Mouse (Mus musculus) heart, adult 9 months (tissue): ENCODE results near the gene Tssk4.

Experiments
- DNase-seq, 2 experiments: peaks; one replicate each; pipeline ENCODE4 v3.0.0; 2022; ENCODE audit warnings: low spot score in 2 of 2

The Tssk4 gene

DNA sequence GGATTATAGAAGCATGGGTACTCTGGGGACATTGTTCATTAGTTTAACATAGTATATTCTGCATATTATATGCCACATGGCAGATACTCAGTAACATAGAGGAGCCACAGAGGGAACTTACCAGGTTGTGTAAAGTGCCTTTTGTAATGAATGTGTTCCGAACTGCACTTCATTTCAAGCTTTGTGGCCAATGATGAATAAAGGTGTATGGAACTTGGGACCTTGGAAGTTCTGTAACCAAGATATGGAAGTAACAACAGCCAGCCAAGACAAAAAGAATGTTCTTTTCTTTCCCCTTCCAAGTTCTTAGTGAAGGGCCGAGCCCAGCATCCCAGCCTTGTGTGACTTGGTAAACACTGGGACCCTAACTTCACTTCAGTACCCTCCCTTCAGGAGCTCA, at the start of gene Tssk4:
Tssk4 (plus strand) TSS at position 301 of the 400 bp plus-strand sequence.
- DNase-seq: no peak

DNA sequence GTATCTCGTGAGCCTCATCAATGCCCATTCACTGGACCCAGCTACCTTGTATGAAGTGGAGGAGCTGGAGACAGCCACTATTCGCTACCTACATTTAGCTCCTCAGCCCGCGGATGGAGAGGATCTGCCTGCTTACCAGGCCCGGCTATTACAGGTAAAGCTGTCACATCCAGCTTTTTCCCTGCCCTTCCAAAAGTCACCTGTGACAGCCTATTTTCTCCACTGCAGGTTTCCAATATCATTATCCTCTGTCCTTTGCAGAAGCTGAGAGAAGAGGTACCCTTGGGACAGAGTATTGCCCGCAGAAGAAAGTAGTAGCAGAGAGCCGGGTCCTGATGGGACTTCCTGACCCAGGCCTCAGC, 46.7 kb upstream of the Tssk4 start, which contains the start of gene Irf9:
Irf9 (plus strand) TSS at position 301 of the 362 bp plus-strand sequence.
- DNase-seq: no peak

DNA sequence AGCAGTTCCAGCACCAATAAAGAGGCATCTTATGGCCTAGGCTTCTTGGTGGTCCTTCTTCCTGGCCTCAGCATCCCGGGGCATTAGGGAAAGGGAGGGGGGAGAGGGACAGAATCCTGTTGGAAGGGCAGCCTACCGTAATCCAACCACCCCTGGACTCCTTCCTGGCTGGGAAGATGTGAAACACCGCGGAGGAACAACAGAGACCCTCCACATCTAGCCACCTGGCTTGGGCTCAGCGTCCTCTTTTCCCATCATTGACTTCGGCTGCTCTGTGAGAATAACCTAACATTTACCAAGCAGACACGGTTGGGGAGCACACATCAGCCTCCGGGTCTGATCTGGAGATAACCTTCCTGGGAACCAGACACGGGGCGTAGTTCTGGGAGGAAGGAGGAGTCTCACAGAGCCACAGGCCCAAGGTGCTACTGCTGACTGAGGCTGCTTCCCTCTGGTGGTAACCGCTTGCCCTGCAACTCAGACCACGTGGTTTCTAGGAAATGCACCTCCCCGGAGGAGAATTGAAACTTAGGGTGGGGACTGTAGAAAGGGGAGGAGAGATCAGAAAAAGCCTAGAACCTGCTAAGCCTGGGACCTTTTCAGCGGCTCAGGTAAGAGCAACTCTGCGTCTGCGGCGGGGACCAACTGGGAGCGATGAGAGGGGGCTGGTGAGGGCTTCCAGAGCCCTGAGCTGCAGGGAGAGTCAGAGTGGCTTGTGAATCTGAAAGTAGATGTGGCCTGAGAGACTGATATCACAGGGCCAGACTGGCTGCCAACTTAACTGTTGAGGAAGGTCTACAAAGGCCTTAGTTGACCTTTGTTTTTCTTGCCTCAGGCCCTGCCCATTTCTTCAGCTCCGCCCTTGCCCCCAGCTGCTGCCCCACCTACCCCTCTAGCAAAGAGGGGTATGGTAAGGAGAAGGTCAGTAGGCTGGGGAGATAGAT, 46.1 kb upstream of the Tssk4 start:
- DNase-seq: peak; percentile 93 to 95

DNA sequence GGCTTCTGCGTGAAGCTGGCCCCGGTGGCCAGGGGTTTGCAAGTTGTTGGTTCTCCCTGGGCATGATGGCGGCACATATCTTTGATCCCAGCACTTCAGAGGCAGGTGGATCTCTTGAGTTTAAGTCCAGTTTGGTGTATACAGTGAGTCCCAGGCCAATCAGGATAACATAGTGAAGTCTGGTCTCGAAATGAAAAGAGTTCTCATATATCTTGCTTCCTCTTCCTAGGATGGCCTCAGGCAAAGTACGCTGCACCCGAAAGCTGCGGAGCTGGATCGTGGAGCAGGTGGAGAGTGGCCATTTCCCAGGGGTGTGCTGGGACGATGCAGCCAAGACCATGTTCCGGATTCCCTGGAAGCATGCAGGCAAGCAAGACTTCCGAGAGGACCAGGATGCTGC, 45.2 kb upstream of the Tssk4 start:
- DNase-seq: no peak

DNA sequence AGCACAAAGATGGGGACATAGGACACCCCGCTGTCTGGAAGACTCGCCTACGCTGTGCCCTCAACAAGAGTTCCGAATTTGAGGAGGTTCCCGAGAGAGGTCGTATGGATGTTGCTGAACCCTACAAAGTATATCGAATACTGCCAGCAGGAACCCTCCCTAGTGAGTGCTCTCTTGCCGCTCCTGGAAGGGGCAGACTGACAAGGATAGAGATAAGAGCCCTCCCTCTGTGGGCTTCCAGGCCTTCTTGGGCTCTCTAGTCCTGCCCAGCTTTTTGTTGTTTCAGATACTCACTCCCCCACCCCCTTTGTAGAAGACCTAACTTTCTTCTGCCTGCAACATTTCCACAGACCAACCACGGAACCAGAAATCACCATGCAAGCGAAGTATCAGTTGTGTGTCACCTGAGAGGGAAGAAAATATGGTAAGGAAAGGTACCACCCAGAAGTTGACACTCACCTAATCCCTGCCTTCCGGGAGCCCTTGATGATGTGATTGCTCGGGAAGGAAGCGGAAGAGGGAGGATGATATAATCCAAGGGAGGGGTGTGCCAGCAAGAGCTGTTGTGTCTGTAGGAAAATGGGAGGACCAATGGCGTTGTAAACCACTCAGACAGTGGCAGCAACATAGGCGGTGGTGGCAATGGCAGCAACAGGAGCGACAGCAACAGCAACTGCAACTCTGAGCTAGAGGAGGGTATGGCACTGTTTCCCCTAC, 44.1 kb upstream of the Tssk4 start:
- no peak for DNase-seq

DNA sequence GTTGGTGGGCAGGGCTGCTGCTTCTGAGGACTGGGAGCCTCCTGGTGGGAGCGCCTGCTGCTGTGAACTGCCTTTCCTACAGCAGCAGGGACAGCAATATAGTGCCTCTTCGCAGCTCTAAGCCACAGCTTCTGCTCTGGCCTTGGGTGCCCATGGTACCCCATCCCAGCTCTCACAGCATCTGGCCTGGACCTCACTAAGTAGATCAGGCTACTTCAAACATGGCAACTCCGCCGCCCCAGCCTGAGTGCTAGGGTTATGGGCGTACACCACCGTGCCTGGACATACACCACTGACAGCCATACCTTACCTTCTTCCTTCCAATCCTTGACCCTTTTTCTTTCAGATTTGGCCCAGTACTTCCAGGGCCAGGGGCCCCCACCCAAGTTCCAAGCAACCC, 41.6 kb upstream of the Tssk4 start:
- no peak for DNase-seq

DNA sequence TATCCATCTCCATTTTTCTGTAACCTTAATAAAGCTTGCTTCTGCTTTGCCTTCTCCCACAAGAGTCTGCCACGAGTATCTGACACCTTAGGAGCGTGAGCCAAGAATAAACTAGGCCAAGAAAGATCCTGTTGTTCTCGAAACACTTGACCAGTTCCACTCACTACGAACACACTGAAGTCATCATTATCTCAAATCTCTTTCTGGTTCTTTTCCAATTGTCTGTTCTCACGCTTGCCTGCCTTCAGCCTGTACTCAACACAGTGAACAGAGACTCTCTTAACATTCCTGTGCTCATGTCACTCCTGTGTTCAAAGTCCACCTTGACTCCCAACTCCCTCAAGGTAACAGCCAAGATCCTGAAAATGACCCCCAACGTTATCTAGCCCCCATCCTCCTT, 36.6 kb upstream of the Tssk4 start:
- no peak for DNase-seq

DNA sequence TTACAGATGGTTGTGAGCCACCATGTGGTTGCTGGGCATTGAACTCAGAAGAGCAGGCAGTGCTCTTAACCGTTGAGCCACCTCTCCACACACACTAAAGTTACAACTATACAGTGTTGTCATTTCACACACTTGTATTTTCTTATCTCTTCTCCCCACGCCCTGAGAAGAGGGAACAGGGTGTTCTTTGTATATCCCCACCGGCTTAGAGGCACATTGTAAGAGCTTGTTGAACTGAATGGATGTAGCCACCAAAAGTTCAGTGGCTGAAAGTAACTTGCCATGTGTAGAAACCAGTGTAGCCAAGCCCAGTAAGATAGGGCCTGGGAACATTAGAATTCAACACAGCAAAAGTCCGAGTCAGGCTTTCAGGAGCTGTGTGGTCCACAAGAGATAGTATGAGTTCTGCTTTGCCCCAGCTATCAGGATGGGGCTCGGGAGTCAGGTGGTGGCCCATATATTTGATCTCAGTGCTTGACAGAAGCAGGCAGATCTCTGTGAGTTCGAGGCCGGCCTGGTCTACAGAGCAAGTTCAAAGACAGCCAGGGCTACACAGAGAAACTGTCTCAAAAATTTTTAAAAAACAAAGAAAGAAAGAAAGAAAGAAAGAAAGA, 35.3 kb upstream of the Tssk4 start:
- DNase-seq: no peak

DNA sequence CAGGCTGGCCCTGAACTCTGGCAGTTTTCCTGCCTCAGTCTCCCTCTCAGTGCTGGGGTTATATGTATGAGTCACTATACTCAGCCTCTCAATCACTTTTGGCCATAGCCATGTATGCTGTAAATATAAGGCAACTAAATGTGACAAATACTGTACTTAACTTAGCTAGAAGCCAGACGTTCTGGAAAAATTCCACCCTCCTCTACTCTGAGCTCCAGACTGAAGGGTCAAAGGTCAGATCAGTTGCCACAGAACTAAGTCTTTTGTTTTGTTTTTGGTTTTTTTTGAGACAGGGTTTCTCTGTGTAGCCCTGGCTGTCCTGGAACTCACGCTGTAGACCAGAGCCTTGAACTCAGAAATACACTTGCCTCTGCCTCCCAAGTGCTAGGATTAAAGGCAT, 34.1 kb upstream of the Tssk4 start:
- DNase-seq: no peak

DNA sequence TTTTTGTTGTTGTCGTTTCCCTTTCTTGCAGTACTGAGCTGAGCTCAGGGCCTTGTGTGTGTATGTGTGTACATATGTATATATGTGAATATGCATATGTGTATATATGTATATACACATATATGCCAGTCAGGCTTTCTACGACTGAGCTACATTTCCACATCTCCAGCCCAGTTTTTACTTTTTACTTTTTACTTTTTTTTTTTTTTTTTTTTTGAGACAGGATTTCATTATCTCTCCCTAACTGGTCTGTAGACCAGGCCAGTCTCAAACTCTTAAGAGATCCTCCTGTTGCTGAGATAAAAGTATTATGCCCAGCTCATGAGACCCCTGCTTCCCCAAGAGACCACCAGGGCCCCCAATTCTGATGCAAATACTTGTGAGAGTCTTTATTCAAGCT, 33.1 kb upstream of the Tssk4 start:
- DNase-seq: no peak

DNA sequence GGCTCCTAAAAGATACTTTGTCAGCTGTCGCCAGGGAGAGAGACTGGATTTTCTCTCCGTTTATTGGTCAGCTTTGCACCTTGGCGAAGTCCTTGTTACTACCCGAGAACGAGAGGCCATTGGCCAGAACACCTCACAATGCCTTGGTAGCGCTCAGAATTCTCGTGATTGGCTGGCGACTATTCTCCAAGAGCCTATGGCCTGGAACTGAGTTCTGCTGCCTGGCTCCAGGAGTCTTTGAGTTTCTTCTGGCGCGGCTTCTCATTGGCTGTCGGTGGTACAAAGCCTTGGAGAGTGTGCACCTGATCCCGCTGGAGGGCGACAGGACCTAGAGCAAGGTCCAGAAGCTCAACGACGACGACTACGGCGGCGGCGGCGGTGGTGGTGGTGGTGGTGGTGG, 32.2 kb upstream of the Tssk4 start, which contains the start of gene Rec8:
Rec8 (plus strand) TSS at position 216 of the 400 bp plus-strand sequence.
- DNase-seq: no peak

DNA sequence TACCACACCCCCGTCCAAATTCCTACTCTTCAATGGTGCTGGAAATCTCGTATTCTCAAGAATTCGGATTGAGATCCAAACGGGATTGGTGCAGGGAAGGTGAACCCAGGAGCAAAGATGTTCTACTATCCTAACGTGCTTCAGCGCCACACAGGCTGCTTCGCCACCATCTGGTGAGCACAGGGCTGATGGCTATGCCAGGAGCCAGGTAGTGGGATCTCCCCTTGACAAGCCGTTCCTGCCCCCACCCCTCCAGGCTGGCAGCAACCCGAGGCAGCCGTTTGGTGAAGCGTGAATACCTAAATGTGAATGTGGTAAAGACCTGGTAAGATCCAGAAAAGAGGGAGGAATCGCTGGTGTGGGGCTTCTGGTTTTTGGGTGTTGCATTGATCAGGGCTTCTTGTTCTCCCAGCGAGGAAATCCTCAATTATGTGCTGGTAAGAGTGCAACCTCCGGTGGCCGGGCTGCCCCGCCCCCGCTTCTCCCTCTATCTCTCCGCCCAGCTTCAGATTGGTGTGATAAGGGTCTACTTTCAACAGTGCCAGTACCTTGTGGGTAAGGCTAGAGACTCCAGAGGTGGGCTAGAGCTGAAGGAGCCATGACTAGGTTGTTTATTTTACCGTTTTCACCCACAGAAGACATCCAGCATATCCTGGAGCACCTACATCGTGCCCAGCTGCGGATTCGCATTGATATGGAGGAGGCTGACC, 31.3 kb upstream of the Tssk4 start:
- DNase-seq: no peak

DNA sequence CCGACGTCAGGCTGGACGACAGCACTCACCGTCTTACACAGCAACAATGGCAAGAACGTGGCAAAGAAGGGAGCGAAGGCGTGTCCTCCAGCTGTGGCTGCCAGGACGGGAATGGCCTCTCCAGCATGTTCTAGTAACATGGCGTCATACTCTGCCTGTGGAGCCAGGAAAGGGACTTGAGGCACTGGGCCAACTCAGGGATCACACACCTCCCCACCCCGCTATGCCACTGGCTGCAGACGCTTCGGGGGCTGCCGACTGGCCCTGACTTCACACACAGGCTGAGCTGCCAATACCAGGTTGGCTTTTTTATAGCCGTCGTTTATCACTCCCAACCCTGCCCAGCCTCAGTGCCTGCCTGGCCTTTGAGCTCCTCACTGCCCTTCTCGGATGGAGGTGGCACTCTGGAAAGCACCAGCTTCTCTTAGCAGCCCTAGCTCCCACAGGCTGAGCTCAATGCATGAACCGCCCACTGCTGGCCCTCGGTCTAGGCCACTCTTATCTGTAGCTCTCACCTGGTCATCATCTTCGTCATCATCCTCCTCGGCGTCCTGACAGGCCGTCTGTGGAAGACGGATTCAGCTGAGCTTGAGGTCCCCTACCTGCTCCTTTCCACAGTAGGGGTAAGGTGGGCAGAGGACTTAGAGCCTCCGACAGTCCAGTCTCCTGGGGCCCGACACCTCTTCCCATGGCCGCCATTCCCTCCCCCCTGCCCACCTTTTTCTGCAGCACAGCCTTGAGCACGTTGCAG, 21.7 kb upstream of the Tssk4 start:
- no peak for DNase-seq

DNA sequence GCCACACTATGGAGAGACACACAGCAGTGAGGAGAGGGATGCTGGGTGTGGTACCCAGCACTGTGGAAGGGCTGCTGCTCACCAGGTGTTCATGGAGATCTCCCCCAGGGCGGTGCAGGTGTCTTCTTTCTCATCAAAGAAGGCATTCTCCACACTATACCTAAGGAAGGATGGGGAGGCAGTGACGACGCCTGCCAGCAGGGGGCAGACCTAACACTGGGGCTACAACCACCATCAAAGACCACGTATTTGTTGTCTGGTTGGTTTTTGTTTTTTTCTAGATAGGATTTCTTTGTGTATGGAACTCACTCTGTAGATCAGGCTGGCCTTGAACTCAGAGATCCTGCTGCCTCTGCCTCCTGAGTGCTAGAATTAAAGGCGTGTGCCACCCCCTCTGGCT, 20.7 kb upstream of the Tssk4 start:
- peak; percentile 36 to 41 for DNase-seq

DNA sequence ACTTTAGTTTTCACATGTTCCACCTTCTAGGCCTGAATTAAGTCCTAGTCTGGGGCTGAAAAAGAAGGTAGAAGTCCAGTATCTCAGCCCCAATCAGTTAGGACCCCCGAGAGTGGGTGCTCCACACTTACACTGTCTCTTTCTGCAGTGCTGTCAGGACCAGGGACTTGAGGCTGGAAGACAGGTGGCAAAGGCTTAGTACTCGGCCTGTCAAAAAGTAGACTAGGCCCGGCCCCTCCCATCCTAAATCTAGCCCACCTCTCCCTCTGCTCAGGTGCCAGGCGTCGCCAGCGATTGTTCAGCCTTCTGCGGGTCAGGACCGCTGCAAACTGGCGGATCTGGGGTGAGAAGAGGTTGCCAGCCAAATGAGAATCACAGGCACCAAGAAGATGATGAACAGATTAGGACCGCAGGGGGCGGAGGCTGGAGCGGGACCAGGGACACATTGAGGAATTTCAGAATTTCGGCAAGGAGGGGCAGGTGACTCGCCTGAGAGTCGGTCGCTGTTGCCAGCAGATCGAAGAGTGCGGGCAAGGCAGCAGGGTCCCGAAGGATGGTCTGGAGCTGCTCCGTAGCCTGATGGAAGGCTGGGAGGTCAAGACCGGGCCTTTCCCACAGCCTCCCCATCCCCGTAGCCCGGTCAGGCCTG, 15.0 kb upstream of the Tssk4 start:
- DNase-seq: peak; percentile 34 to 37

DNA sequence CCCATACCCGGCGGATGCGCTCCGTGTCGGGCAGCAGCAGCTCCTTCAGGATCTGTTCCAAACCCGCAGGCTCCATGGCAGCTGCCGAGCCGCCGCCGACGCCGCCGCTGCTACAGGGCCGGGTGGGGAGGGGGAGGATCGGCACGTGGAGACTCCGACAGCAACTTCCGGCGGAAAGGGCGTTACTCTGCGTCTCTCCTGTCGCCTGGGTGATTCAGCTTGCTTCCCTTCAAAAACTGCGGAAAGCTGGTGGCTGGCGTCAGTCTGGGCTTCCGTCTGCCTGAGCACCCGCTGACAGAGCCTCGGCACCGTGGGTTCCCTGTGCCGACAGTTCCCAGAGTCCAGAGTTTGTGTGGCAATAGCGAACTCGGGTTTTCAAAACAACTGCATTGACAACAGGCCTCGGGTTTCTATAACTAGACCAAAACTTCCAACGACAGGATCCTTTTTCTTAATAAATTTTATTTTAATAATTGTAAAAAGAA, 14.4 kb upstream of the Tssk4 start, which contains the start of gene Ipo4:
Ipo4 (minus strand) TSS at position 435 of the 485 bp plus-strand sequence.
- DNase-seq: peak; percentile 86 to 89

DNA sequence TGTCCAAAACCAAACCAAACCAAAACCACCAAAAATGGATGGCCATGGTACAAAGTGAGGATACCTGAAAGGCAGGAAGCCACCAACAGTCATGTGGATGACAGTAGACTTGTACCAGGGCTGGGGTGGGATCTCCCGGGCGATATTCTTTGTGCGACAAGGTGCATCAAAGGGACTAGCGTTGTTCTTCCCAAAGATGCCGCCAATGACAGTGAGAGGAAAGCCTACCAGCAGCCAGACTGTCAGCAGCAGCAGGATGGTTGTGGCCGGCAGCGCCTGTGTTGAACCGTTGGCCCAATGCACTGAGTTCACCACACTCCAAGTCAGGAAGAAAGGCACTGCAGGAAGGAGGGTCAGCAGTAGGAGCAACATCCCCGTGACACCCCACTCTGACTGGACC, 12.2 kb upstream of the Tssk4 start, which contains the start of gene Gm49378:
Gm49378 (minus strand) TSS at position 101 of the 400 bp plus-strand sequence.
- no peak for DNase-seq

DNA sequence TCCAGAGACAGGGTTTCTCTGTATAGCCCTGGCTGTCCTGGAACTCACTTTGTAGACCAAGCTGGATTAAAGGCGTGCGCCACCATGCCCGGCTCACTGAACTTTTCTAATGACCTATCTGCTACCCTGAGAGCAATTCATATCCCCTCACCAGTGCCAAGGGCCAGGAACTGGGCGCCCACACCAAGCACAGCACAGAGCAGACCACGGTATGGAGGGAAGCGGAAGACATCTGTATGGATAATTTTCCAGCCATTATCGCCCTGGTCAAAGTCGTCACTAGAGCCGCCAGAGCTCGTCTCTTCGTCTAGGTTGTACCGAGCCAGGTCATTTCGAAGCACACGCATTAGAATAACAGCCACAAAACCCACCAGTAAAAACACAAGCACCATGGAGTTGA, 9.2 kb upstream of the Tssk4 start:
- DNase-seq: no peak

DNA sequence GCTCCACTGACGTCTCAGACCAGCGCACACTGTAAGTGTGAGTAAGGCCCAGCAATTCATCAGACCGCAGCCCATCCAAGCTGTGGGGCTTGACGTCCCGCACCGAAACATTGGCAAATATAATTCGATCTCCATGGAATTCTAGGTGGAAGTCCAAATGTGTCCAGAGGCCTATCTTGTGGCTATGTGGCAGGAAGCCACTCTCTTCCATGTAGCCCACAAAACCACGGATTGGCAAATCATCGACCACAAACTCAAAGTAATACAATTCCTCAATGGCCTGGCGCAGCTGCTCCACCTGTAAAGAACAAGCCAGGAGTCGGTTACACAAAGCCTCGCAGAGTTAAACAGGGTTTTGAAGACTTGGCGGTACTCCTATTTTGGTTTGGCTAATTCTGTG, 8.7 kb upstream of the Tssk4 start:
- DNase-seq: no peak

DNA sequence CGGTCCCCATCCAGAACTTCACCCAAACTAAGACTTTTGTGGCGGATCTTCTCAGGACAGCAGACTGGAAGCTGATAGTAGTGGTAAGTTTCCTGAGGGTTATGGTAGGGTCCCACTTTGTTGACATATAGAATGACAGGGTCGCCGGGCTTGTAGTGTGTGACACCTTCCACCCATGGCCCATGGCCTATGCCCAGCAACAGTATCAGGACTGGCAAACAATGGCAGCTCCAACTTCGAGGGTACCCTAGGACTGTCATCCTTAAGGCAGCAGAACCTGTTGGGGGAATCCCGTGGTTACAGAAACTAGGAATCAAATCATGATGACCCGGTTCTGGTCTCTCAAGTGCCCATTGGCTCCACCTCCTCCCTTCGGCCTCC, 7.3 kb upstream of the Tssk4 start:
- no peak for DNase-seq
